Comparison of ENCODE assay signal across 13 mouse cellular contexts in genomic region chr17:31419598-31419950, GRCm38 (mm10). TPM values are rescaled to one million over a fixed set of nuclear protein-coding genes. Genes with fewer than 3 reads are reported as not detected.
DNase-seq lines count a peak whose midpoint lies in the region; ATAC-seq lines count a peak whose summit lies in the region.
"Had no signal": no experiment of that assay in that cellular context is flagged by ENCODE, and none has a peak within 500 bp of the region (broad histone marks: within the 10 kb centered on the region; RNA-seq: fewer than 3 reads in every experiment).

No protein-coding gene starts in this region.

- H3K4me3 ChIP-seq in forebrain, embryonic 12.5 days (replicated peaks) = no peak overlapping the region
- no peak overlapping the region for H3K4me3 ChIP-seq in forebrain, embryonic 10.5 days
- no peak overlapping the region for H3K4me3 ChIP-seq in hindbrain, embryonic 15.5 days
- no peak overlapping the region for H3K4me3 ChIP-seq in hindbrain, embryonic 10.5 days
- H3K4me3 ChIP-seq: limb, embryonic 12.5 days; neural tube, embryonic 12.5 days had no signal

- DNase-seq in forebrain, embryonic 10.5 days (ENCODE audit: extremely low spot score, low spot score) = no peak
- no peak for DNase-seq in hindbrain, embryonic 10.5 days (ENCODE audit: low spot score)
- DNase-seq in lung, postnatal 36 days = peak; percentile 50
- DNase-seq in lung, postnatal 14 days = no peak
- DNase-seq: adrenal gland, postnatal 25 days; layer of hippocampus, postnatal 36 days; liver, postnatal 0 days had no signal

- H3K9me3 ChIP-seq in forebrain, embryonic 12.5 days = no peaks in the 10 kb centered on the region
- no peaks in the 10 kb centered on the region for H3K9me3 ChIP-seq in forebrain, embryonic 10.5 days
- no peaks in the 10 kb centered on the region for H3K9me3 ChIP-seq in hindbrain, embryonic 15.5 days
- H3K9me3 ChIP-seq in hindbrain, embryonic 10.5 days = no peaks in the 10 kb centered on the region
- H3K9me3 ChIP-seq: limb, embryonic 12.5 days; neural tube, embryonic 12.5 days had no signal

- 0 out of 2 replicates have a peak, but pooled peaks cover 8% of the 10 kb centered on the region for H3K27me3 ChIP-seq in forebrain, embryonic 12.5 days
- H3K27me3 ChIP-seq in forebrain, embryonic 10.5 days (ENCODE audit: poor library complexity, severe bottlenecking) = no peaks in the 10 kb centered on the region
- H3K27me3 ChIP-seq in hindbrain, embryonic 15.5 days = no peaks in the 10 kb centered on the region
- H3K27me3 ChIP-seq in hindbrain, embryonic 10.5 days (ENCODE audit: insufficient read depth, poor library complexity, severe bottlenecking) = no peaks in the 10 kb centered on the region
- H3K27me3 ChIP-seq: limb, embryonic 12.5 days; neural tube, embryonic 12.5 days had no signal

- WGBS in forebrain, embryonic 12.5 days = 76% methylated on average over 2 of the region's 2 CpGs
- 68% methylated on average over 2 of the region's 2 CpGs for WGBS in forebrain, embryonic 10.5 days
- whole genome bisulfite sequencing in hindbrain, embryonic 15.5 days = 73% methylated on average over 2 of the region's 2 CpGs
- 75% methylated on average over 2 of the region's 2 CpGs for WGBS in hindbrain, embryonic 10.5 days

- no peak overlapping the region for H3K4me2 ChIP-seq in forebrain, embryonic 12.5 days
- H3K4me2 ChIP-seq in hindbrain, embryonic 15.5 days = no peak overlapping the region
- H3K4me2 ChIP-seq: limb, embryonic 12.5 days; neural tube, embryonic 12.5 days had no signal

- 0 out of 2 replicates have a peak overlapping the region, but pooled peaks have one; percentile 13 for H3K27ac ChIP-seq in forebrain, embryonic 12.5 days
- H3K27ac ChIP-seq in forebrain, embryonic 10.5 days = no peak overlapping the region
- peak overlapping the region; percentile 29; the same call in 1 of the 2 replicates for H3K27ac ChIP-seq in hindbrain, embryonic 15.5 days (replicated peaks)
- no peak overlapping the region for H3K27ac ChIP-seq in hindbrain, embryonic 10.5 days
- H3K27ac ChIP-seq: limb, embryonic 12.5 days; neural tube, embryonic 12.5 days had no signal

- peaks cover 36% of the 10 kb centered on the region for H3K36me3 ChIP-seq in forebrain, embryonic 12.5 days (replicated peaks)
- peaks cover 28% of the 10 kb centered on the region for H3K36me3 ChIP-seq in forebrain, embryonic 10.5 days (replicated peaks)
- H3K36me3 ChIP-seq in hindbrain, embryonic 15.5 days = peaks cover 17% of the 10 kb centered on the region
- H3K36me3 ChIP-seq in hindbrain, embryonic 10.5 days = peaks cover 24% of the 10 kb centered on the region; the same call in 1 of the 2 replicates

- no peak overlapping the region for H3K9ac ChIP-seq in forebrain, embryonic 12.5 days
- H3K9ac ChIP-seq in hindbrain, embryonic 15.5 days = no peak overlapping the region
- H3K9ac ChIP-seq: limb, embryonic 12.5 days; liver, postnatal 0 days; neural tube, embryonic 12.5 days had no signal

- no peak for ATAC-seq in forebrain, embryonic 12.5 days (ENCODE audit: low FRiP score)
- no peak for ATAC-seq in hindbrain, embryonic 15.5 days (ENCODE audit: low FRiP score, low read depth)
- ATAC-seq in megakaryocyte, adult 5-6 weeks (ENCODE audit: poor library complexity, severe bottlenecking) = no peak
- ATAC-seq in erythroid progenitor cell, adult 5-6 weeks (replicated peaks; ENCODE audit: low FRiP score, poor library complexity, severe bottlenecking) = no peak
- ATAC-seq: liver, postnatal 0 days had no signal

- peaks cover 3% of the 10 kb centered on the region; the same call in 1 of the 2 replicates for H3K4me1 ChIP-seq in forebrain, embryonic 12.5 days
- peaks cover 35% of the 10 kb centered on the region for H3K4me1 ChIP-seq in forebrain, embryonic 10.5 days
- H3K4me1 ChIP-seq in hindbrain, embryonic 15.5 days (replicated peaks) = peaks cover 20% of the 10 kb centered on the region
- peaks cover 25% of the 10 kb centered on the region for H3K4me1 ChIP-seq in hindbrain, embryonic 10.5 days (replicated peaks)

RNA-seq across cellular contexts. Expression of gene Pde9a, which starts 33.6 kb away (rescaled TPM):
- polyA plus RNA-seq in forebrain, embryonic 12.5 days (2016; fragmentation: Nextera tagmentation; extraction: Ambion mirVana) = 34.7 and 36.7 TPM in 2 replicates
- polyA plus RNA-seq in forebrain, embryonic 10.5 days (2016; fragmentation: Nextera tagmentation; extraction: Ambion mirVana) = 16.6 and 16.8 TPM in 2 replicates
- 28.1 and 34.2 TPM in 2 replicates for polyA plus RNA-seq in hindbrain, embryonic 15.5 days (2015; fragmentation: Nextera tagmentation; extraction: Ambion mirVana)
- 12.4 and 19.9 TPM in 2 replicates for polyA plus RNA-seq in hindbrain, embryonic 10.5 days (2016; fragmentation: Nextera tagmentation; extraction: Ambion mirVana)
- not detected in 2 replicates for total RNA-seq in megakaryocyte, adult 5-6 weeks (2015)
- 0.29 TPM in 1 of 2 replicates, not detected in the other for total RNA-seq in megakaryocyte, adult 5-6 weeks (2017)
- not detected in 2 replicates for total RNA-seq in erythroid progenitor cell, adult 5-6 weeks (2015; ENCODE audit: low replicate concordance)
- not detected in 2 replicates for total RNA-seq in erythroid progenitor cell, adult 5-6 weeks (2017; ENCODE audit: low replicate concordance)

Comparison
In these comparisons a context has a peak if more than half of its experiments do, and no peak if none do; other contexts are left out.
1. H3K27ac ChIP-seq: peak in forebrain, embryonic 12.5 days (single experiment) and hindbrain, embryonic 15.5 days (single experiment); none in forebrain, embryonic 10.5 days (single experiment) and hindbrain, embryonic 10.5 days (single experiment).